Mouse (Mus musculus) thymus, postnatal 0 days (tissue): ENCODE data around the gene Tfrc. TPM values are rescaled to one million over a fixed set of nuclear protein-coding genes. Genes with fewer than 3 reads are reported as not detected.
A peak's percentile ranks its signal among the peaks of the same experiment; 100 is the strongest.

Experiments
- DNase-seq: peaks from one replicate; pipeline ENCODE4 v3.0.0-alpha.2; 2015; ENCODE audit warnings: low spot score
- polyA plus RNA-seq: library from polyadenylated mRNA; unstranded; fragments of >200 nt; fragmentation: Nextera tagmentation; extraction: Ambion mirVana; gene quantifications from 2 replicates; pipeline ENCODE4 v1.2.1, GENCODE M21; 2015

The Tfrc gene
- polyA plus RNA-seq, 1 experiment from 2014 or later, result 43.4 TPM

- DNase-seq, result peak; percentile 61
Measured at GRCm38 (mm10) chr16:32645361-32645914, 36.7 kb downstream of the Tfrc start.

- DNase-seq, result no peak
Measured at GRCm38 (mm10) chr16:32646014-32646413, 37.3 kb downstream of the Tfrc start.

- no peak for DNase-seq
Measured at GRCm38 (mm10) chr16:32647712-32648111, 39.0 kb downstream of the Tfrc start.

GRCm38 (mm10) chr16:32650461-32650860, 41.7 kb downstream of the Tfrc start:
- DNase-seq, result no peak

- DNase-seq, result peak; percentile 91
Measured at GRCm38 (mm10) chr16:32650974-32651618, 42.4 kb downstream of the Tfrc start.

DNA sequence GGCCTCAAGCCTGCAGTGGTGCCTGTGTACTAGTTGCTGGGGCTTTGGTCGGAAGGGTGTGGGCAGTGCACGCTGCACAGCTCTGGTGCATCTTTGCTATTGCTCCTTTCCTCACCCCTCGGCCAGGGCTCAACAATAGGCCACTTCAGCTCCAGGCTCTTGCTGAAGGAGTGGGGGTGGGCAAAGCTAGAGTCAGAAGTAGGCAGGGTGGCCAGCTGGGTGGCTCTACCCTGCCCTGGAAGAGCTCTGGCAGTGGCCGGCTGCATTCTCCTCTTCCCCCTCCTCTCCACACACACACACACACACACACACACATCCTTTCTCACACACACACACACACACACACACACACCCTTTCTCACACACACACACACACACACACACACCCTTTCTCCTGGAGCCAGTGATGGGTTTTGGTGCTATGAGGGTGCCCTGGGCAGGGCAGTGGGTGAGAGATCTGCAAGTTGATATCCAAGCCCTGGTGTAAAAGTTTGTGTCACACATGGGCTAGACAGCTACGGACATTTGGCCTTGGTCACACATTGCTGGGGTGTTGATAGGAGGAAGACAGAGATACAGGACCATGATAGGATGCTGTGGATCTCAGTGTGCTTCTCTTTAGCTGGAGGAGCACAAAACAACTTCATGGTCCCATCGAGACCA, 45.5 kb downstream of the Tfrc start:
- DNase-seq, result no peak

DNA sequence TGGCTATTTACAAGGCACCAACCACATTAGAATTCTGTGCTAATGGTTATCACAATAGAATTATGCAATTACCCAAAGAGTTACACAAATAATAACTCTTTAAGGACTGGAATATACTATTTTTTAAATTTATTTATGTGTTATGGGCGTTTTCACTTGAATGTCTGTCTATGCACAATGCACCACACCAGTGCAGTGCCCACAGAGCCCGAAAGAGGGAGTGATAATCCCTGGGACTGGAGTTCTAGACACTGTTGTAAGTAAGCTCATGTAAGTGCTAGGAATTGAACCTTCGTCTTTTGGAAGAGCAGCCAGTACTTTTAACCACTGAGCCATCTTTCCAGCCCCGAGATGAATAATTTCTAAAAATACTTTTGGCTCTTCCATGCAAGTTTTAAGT, 46.8 kb downstream of the Tfrc start:
- no peak for DNase-seq

DNA sequence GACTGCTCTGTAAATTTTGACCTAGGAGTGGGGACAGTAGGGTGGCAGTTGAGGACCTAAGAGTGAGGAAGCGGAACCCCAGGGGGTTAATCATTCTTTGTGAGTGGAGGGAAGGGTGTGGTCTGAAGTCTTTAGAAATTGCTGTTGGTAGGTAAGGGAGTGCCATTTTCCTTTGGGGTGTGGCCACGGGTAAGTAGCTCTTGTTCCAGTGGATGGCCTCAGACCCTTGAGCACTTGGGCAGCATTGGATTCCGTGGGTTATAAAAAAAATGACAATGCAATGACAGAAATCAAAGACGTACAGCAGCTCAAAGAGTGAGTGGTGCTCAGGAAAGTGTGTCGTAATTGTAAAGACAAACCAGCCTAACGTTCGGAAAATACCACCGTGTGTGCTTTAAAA, 47.6 kb downstream of the Tfrc start:
- DNase-seq, result no peak

DNA sequence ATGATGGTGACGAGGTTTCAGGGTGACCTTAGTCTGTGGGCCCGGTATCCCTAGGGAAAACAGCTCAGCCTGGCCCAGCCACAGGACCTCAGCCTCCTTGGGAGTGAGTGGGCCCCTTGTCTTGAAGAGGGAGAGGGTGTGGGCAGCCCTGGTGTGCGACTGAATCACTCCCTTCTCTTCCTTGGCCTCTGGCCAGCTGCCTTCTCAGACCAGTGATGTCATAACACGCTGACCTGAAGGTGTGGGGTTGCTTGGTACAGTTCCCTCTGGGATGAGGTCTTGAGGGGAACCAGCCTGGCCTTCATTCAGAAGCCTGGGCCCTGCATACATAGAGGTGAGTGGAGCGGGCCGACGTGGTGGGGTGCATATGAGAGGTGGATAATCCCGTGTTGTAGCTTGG, 48.1 kb downstream of the Tfrc start:
- DNase-seq, result no peak

- no peak for DNase-seq
Measured at GRCm38 (mm10) chr16:32657498-32658250, 49.0 kb downstream of the Tfrc start.

GRCm38 (mm10) chr16:32658743-32659171, 50.0 kb downstream of the Tfrc start:
- DNase-seq, result peak; percentile 40

DNA sequence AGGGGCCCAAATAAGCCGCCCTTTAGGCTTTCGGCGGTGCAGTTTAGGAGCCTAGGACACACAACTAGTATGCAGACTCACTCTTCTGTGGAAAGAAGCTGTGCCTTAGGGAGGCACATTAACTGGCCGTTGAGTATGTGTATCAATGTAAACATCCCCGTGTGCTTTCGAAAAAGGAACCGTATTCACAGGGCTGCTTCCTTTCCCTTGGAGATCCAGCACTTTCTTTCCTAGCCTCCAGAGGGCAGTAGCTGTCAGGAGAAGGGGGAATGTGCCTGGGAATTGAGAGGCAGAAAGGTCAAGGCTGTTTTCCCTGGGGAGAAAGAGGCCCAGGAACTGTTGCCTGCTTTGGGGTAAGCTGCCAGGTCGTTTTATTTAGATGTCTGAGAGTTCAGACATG, 50.7 kb downstream of the Tfrc start:
- peak; percentile 22 for DNase-seq

DNA sequence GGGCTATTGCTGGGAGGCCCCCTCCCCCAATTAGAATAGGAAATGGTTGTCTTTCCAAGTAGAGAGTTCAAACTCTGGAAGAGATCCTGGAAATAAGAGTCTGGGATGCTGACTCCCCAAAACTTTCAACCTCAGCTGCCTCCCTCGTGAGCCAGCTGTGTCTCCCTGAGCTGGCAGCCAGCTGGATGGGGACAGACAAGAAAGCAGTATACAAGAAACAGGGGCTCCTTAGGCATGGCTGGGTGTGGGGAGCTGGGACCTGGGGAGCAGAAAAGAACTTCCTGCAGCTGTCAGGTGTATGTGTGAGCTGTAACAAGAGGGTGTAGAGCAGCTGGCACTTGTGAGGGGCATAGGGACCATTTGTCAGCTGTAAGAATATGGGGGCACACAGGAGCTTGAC, 51.4 kb downstream of the Tfrc start:
- DNase-seq, result peak; percentile 92

GRCm38 (mm10) chr16:32660557-32661321, 52.0 kb downstream of the Tfrc start:
- no peak for DNase-seq

- DNase-seq, result no peak
Measured at GRCm38 (mm10) chr16:32661493-32661921, 52.8 kb downstream of the Tfrc start.

- no peak for DNase-seq
Measured at GRCm38 (mm10) chr16:32662372-32662771, 53.7 kb downstream of the Tfrc start.

GRCm38 (mm10) chr16:32663231-32663858, 54.6 kb downstream of the Tfrc start:
- no peak for DNase-seq

DNA sequence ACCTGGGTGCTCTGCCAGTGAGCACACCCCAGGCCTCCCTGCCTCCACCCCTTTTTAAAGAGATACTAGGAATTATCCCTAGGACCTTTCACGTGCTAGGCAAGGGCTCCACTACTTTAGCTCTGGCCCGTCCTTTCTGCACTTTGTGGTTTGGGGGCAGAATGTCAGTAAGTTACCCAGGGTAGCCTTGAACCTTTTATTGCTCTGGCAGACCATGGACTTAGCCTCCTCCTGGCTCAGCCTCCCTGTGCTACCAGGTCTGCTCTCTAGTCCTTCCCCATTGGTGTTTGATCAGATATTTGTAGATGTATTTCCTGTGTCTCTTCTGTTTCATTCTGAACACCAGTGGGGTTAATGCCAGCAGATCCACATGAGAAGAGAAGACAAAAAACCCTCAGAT, 55.5 kb downstream of the Tfrc start:
- DNase-seq, result no peak

- DNase-seq, result no peak
Measured at GRCm38 (mm10) chr16:32665851-32666665, 57.3 kb downstream of the Tfrc start.
